Mouse (Mus musculus) mesoderm, embryonic 11.5 days (tissue): Measurements from ENCODE around the gene Ccdc122.
A peak's percentile ranks its signal among the peaks of the same experiment; 100 is the strongest.
"Not testable (repeated sequence)": the region's sequence is repeated elsewhere in the genome, so short reads cannot be mapped to it uniquely, and the experiment has no call there.

Experiments used
- DNase-seq: peaks from one replicate; pipeline ENCODE4 v3.0.0-alpha.2; 2012; ENCODE audit warnings: low read depth, low spot score

The Ccdc122 gene

GRCm38 (mm10) chr14:77036226-77037046 is at the start of gene Ccdc122, which contains the start of gene Lacc1:
TSS of gene Ccdc122 (plus strand) at chr14:77036772.
TSS of gene Lacc1 (minus strand) at chr14:77036904.
- peak; percentile 79 for DNase-seq

DNA sequence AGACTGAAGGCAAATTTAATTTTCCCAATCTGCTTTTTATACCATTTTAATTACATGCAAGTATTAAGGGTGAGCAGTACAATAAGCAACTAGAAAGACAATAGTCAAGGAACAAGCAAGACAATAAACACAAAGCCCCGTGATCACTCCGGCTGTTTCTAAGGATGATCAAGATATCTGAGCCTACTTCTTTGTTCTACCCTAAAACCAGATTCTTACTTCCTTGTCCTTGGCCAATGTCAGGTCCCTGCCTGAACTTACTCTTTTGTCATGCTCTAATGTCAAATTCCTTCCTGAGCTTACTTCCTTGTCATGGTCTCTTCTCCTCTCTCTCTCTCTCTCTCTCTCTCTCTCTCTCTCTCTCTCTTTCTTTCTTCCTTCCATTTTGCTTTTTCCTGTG is 46.2 kb upstream of the Ccdc122 start:
- not testable (repeated sequence) for DNase-seq

DNA sequence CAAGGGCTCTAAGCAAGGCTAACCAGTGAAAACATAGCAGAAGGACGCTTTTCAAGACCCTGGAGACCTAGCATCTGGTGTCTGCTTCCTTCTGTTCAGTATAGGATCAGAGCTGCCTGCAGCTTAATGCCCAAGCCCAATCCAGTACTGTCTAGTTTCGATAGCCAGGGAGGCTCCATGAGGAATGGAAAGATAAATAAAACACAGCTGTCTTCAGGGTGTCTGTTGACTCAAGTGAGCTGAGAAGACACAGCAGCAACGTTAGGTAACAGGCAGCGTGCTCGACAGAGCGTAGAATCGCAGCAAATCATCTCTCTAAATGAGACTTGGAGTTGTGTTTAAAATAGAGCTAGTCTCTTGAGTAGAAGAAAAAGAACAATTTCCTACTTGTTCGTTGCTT is 31.8 kb upstream of the Ccdc122 start:
- peak; percentile 32 for DNase-seq

DNA sequence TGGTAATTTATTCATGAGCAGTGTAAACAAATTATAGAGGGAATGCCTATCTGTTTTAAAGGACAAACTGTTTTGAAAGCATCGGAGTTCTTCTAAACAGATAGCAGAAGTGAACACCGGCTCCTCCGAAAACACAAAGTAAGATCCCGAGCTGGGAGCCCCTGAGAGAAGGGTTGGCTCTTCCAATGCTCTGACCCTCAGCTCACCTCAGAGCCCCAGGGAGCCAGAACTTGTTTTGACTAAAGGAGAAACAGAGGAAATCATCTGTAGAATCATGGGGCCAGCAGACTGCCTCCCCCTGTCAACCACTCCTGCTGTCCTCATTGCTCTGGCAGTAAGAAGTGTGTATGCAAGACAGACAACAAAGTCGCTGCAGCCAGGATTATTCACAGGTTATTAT is 31.0 kb upstream of the Ccdc122 start:
- peak; percentile 26 for DNase-seq

- DNase-seq = peak; percentile 83
Measured at GRCm38 (mm10) chr14:77008238-77008637, 28.3 kb upstream of the Ccdc122 start.

- peak; percentile 79 for DNase-seq
Measured at GRCm38 (mm10) chr14:77011804-77012203, 24.8 kb upstream of the Ccdc122 start.

GRCm38 (mm10) chr14:77016783-77017182 is 19.8 kb upstream of the Ccdc122 start:
- DNase-seq = not testable (repeated sequence)

- no peak for DNase-seq
Measured at GRCm38 (mm10) chr14:77017211-77017610, 19.4 kb upstream of the Ccdc122 start.

GRCm38 (mm10) chr14:77024499-77024898 is 12.1 kb upstream of the Ccdc122 start:
- DNase-seq = no peak

GRCm38 (mm10) chr14:77029319-77030054 is 7.1 kb upstream of the Ccdc122 start:
- no peak for DNase-seq

DNA sequence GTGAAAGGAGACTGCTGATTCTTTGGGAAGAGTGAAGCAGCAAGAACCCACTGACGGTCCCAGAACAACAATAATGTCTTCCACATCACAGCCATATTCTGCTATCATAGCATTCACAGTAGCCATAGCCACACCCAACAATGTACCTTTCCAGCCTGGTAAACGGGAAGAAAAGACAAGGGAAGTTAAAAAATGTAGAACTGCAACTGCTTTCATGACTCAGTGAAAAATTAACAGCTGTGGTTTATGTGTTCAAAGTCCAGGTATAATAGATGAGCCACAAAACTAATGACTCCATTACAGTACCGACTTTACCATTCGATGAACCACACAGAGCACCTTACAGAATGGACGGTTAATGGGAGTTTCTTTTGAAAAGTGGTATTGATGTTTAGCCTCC is 5.8 kb upstream of the Ccdc122 start:
- DNase-seq = no peak

DNA sequence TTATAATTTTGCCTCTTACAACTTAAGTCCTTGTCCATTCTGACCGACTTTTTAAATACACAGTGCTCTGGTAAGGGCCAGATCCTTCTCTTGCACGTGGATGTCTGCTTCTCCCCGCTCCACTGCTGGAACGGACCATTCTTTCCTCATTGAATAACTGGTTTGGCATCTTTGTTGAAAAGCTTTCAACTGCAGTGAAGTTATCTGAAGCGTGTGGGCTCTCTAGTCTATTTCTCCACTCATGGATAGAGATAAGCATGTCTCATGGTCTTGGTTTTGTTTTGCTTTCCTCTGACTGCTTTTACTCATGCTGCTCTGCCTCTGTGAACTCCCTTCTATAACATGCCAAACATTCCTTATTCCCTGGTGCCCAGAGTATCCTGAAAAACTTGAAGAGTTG is 4.1 kb upstream of the Ccdc122 start:
- no peak for DNase-seq

- no peak for DNase-seq
Measured at GRCm38 (mm10) chr14:77033391-77033790, 3.2 kb upstream of the Ccdc122 start.

DNA sequence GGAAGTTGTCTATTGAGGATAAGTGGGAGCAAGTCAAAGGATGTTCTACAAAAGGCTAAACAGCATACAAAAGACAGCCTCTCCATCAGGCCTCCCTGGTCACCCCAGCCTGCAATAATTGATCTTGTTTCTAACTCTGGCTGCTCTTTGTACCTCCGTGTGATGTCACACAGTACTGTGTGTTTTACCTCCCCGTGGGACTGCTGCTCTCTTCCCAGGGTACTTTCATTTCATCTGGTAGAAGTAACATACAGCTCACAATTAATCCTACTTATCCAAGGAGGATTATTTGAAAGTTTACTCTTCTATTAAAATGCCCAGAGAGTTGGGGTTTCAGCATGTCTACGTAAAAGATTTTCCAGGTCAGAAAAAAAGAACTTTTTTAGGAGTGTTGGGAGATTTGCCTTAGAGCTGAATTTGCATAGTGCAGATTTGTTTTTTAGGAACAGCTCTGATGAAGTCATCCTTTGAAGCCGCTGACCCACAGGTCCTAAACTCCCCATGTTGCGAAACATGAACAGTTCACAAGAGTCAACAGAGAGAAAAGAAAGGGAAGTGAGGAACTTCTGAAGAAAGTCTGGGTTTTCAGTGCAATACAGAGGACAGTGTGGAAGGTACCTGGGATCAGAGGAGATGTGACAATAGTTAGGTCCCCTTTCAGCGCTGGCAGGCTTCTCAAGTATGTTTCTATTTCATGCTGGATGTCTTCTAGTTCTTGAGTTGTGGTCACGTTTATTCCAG is 2.2 kb upstream of the Ccdc122 start:
- no peak for DNase-seq

DNA sequence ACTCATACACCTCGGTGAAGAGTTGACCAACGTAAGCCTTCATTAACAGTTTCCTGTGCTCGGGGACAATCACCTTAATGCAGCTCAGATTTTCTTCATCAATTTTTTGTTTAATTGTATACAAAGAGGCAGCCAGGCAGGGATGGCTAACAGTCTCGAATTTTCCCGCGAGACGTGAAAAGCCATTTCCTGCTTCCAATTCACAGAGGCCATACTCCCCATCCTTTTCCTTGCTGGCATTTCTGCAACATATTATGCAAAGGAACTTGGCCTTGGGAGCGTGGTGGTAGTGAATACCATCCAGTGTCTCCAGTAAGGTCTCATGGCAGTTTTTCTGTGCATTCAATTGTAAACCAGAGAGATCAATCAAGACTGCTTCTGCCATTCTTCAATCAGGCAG is 1.6 kb upstream of the Ccdc122 start:
- no peak for DNase-seq

GRCm38 (mm10) chr14:77037330-77037729 is 758 bp downstream of the Ccdc122 start:
- DNase-seq = no peak

GRCm38 (mm10) chr14:77037832-77038425 is 1.4 kb downstream of the Ccdc122 start:
- no peak for DNase-seq

DNA sequence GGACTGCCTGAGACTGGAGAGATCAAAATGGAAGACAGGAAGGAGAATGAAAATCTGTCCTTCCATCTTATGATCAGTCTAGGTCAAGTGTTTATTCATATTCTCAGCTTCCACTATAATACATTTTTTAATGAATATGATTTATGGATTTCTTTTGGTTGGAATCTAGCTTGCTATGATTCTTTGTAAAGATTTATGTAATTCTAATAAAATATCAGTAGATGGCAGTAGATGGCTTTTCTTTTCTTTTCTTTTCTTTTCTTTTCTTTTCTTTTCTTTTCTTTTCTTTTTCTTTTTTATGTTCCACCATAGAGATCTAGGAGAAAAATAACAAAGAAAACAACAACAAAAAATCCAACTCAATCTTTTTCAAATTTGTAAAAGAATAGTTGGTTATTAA is 16.7 kb downstream of the Ccdc122 start:
- no peak for DNase-seq

DNA sequence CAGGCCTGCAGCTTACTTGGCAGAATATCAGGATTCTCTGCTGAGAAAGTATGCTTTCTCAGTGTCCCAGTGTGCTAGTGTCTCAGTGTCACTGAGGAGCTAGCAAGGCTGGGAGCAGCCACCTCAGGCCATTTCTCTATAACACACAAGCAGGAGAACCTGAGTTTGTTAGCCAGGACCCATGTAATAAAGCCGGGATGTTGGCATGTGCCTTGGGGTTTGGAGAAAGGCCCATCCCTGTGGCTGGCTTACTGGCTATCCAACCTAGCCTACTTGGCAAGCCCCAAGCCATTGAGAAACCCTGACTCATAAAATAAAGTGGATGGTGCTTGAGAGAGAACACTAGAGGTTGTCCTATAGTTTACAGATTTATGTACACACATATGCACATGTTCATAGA is 32.8 kb downstream of the Ccdc122 start:
- DNase-seq = no peak

- DNase-seq = no peak
Measured at GRCm38 (mm10) chr14:77081248-77081647, 44.7 kb downstream of the Ccdc122 start.

DNA sequence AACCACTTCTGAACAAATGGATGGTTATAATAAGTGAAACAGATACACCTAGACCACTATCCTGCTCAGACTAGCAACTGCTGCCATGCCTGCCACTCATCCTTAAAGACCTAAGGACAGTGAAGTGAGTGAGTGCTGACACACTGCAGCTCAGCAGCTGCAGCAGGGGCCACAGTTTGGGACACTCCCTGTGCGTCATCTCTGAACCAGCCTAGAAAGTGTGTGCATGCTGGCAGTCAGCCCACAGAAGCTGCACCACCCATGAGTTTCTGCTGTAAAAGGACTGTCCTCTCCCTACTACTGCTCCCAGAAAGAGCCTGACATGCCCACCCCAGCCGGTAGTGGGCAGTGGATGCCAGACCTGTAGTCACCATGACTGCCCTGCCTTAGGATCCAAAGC is 63.7 kb downstream of the Ccdc122 start:
- DNase-seq = no peak

DNA sequence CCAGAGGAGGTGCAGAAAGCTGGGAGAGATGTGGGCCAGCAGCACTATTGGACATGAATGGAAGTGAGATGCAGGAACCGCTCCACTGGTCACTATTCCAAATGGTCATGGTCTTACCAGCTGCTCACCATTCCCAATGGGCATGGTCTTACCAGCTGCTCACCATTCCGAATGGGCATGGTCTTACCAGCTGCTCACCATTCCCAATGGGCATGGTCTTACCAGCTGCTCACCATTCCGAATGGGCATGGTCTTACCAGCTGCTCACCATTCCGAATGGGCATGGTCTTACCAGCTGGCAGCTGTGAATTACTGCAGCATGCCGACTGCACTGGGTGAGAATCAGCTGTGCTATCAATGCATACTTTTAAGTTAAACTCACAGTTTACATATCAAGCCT is 74.0 kb downstream of the Ccdc122 start:
- DNase-seq = not testable (repeated sequence)
